22 mouse cellular contexts compared by ENCODE assay signal in genomic region chr1:25621458-25621857, GRCm38 (mm10).
A peak's percentile ranks its signal among the peaks of the same experiment; 100 is the strongest.
DNase-seq lines count a peak whose midpoint lies in the region; ATAC-seq and TF ChIP-seq lines count a peak whose summit lies in the region.
"Had no signal": no experiment of that assay in that cellular context is flagged by ENCODE, and none has a peak within 500 bp of the region (broad histone marks: within the 10 kb centered on the region; RNA-seq: fewer than 3 reads in every experiment).

No protein-coding gene starts in this region.

- H3K4me3 ChIP-seq in forebrain, embryonic 13.5 days = no peak overlapping the region
- no peak overlapping the region for H3K4me3 ChIP-seq in forebrain, embryonic 14.5 days (ENCODE audit: low read depth, low read length)
- no peak overlapping the region for H3K4me3 ChIP-seq in left cerebral cortex, adult 2 months
- no peak overlapping the region for H3K4me3 ChIP-seq in midbrain, embryonic 15.5 days
- H3K4me3 ChIP-seq in midbrain, embryonic 13.5 days (replicated peaks) = no peak overlapping the region
- H3K4me3 ChIP-seq: forebrain, embryonic 10.5 days; forebrain, embryonic 15.5 days; heart, adult 2 months; heart, embryonic 10.5 days; heart, embryonic 13.5 days; hindbrain, embryonic 13.5 days had no signal

- ATAC-seq in forebrain, embryonic 13.5 days = 0 out of 2 replicates have a peak, but pooled peaks have one; percentile 21
- no peak for ATAC-seq in forebrain, embryonic 14.5 days
- ATAC-seq in midbrain, embryonic 15.5 days (replicated peaks) = peak; percentile 50; the same call in 1 of the 2 replicates
- no peak for ATAC-seq in midbrain, embryonic 13.5 days
- ATAC-seq: activated CD4-positive, CD25-positive, alpha-beta regulatory T cell, adult 4 months; forebrain, embryonic 15.5 days; hindbrain, postnatal 0 days; inflammation-experienced regulatory T-cells, adult 6 months had no signal

- no peaks in the 10 kb centered on the region for H3K9me3 ChIP-seq in forebrain, embryonic 13.5 days (replicated peaks)
- H3K9me3 ChIP-seq in forebrain, embryonic 14.5 days (replicated peaks; ENCODE audit: control insufficient read depth, low read length) = no peaks in the 10 kb centered on the region
- no peaks in the 10 kb centered on the region for H3K9me3 ChIP-seq in midbrain, embryonic 15.5 days
- no peaks in the 10 kb centered on the region for H3K9me3 ChIP-seq in midbrain, embryonic 13.5 days
- H3K9me3 ChIP-seq: forebrain, embryonic 10.5 days; forebrain, embryonic 15.5 days; heart, embryonic 10.5 days; heart, embryonic 13.5 days; hindbrain, embryonic 13.5 days had no signal

- DNase-seq in forebrain, embryonic 14.5 days (ENCODE audit: low spot score) = no peak
- DNase-seq in left cerebral cortex, adult 2 months (ENCODE audit: extremely low spot score in 1 of 2, low spot score in 2 of 2) = no peak
- no peak for DNase-seq in left cerebral cortex, postnatal 25 days (ENCODE audit: low spot score in 2 of 2)
- DNase-seq: adrenal gland, adult 8-10 months; adrenal gland, postnatal 25 days; cerebellum, adult 18-20 months; cerebellum, adult 9-10 months; cerebellum, postnatal 14 days; gastrocnemius, postnatal 25 days; heart, adult 2 months; heart, postnatal 14 days had no signal

- TF ChIP-seq CTCF in left cerebral cortex, adult 2 months (IDR thresholded peaks at IDR 0.05) = no peak

- H3K9ac ChIP-seq in forebrain, embryonic 13.5 days = no peak overlapping the region
- no peak overlapping the region for H3K9ac ChIP-seq in forebrain, embryonic 14.5 days (ENCODE audit: low read length)
- H3K9ac ChIP-seq in midbrain, embryonic 15.5 days = no peak overlapping the region
- no peak overlapping the region for H3K9ac ChIP-seq in midbrain, embryonic 13.5 days (replicated peaks)
- H3K9ac ChIP-seq: forebrain, embryonic 15.5 days; heart, embryonic 13.5 days; hindbrain, embryonic 13.5 days had no signal

- no peaks in the 10 kb centered on the region for H3K36me3 ChIP-seq in forebrain, embryonic 13.5 days (ENCODE audit: poor library complexity, severe bottlenecking)
- H3K36me3 ChIP-seq in forebrain, embryonic 14.5 days (ENCODE audit: control insufficient read depth, insufficient read depth, low read length) = no peaks in the 10 kb centered on the region
- no peaks in the 10 kb centered on the region for H3K36me3 ChIP-seq in midbrain, embryonic 15.5 days (replicated peaks)
- H3K36me3 ChIP-seq in midbrain, embryonic 13.5 days = no peaks in the 10 kb centered on the region
- H3K36me3 ChIP-seq: forebrain, embryonic 10.5 days; forebrain, embryonic 15.5 days; heart, embryonic 10.5 days; heart, embryonic 13.5 days; hindbrain, embryonic 13.5 days had no signal

- no peaks in the 10 kb centered on the region for H3K27me3 ChIP-seq in forebrain, embryonic 13.5 days
- H3K27me3 ChIP-seq in forebrain, embryonic 14.5 days (replicated peaks; ENCODE audit: control insufficient read depth, insufficient read depth, low read length) = no peaks in the 10 kb centered on the region
- H3K27me3 ChIP-seq in midbrain, embryonic 15.5 days (replicated peaks) = no peaks in the 10 kb centered on the region
- H3K27me3 ChIP-seq in midbrain, embryonic 13.5 days = no peaks in the 10 kb centered on the region
- H3K27me3 ChIP-seq: forebrain, embryonic 15.5 days; heart, embryonic 13.5 days; hindbrain, embryonic 13.5 days had no signal

- WGBS in forebrain, embryonic 13.5 days = 59% methylated on average over 4 of the region's 4 CpGs
- WGBS in forebrain, embryonic 14.5 days = 61% methylated on average over 4 of the region's 4 CpGs
- WGBS in midbrain, embryonic 15.5 days = 56% methylated on average over 4 of the region's 4 CpGs
- WGBS in midbrain, embryonic 13.5 days = 57% methylated on average over 4 of the region's 4 CpGs

- no peaks in the 10 kb centered on the region for H3K4me1 ChIP-seq in forebrain, embryonic 13.5 days
- H3K4me1 ChIP-seq in forebrain, embryonic 14.5 days (ENCODE audit: control insufficient read depth, insufficient read depth, low read length) = no peaks in the 10 kb centered on the region
- no peaks in the 10 kb centered on the region for H3K4me1 ChIP-seq in midbrain, embryonic 15.5 days
- 0 out of 2 replicates have a peak, but pooled peaks cover 5% of the 10 kb centered on the region for H3K4me1 ChIP-seq in midbrain, embryonic 13.5 days (replicated peaks)
- H3K4me1 ChIP-seq: forebrain, embryonic 10.5 days; forebrain, embryonic 15.5 days; heart, embryonic 10.5 days; heart, embryonic 13.5 days; hindbrain, embryonic 13.5 days had no signal

- H3K4me2 ChIP-seq in forebrain, embryonic 13.5 days = no peak overlapping the region
- H3K4me2 ChIP-seq in forebrain, embryonic 14.5 days (ENCODE audit: low read length) = no peak overlapping the region
- no peak overlapping the region for H3K4me2 ChIP-seq in midbrain, embryonic 15.5 days
- H3K4me2 ChIP-seq in midbrain, embryonic 13.5 days (replicated peaks) = no peak overlapping the region
- H3K4me2 ChIP-seq: forebrain, embryonic 15.5 days; heart, embryonic 13.5 days; hindbrain, embryonic 13.5 days had no signal

- intact Hi-C loops in left cerebral cortex, adult 2 months (cut with DNase I) = no loop called here
- intact Hi-C loops in left cerebral cortex, postnatal 25 days (cut with DNase I) = loop anchor here (5.0 kb wide), 1 partner anchor 206 kb away; the partner anchor contains the start of gene Adgrb3

- no peak overlapping the region for H3K27ac ChIP-seq in forebrain, embryonic 13.5 days
- no peak overlapping the region for H3K27ac ChIP-seq in forebrain, embryonic 14.5 days (ENCODE audit: low read depth, low read length)
- peak overlapping the region; percentile 16; the same call in 1 of the 2 replicates for H3K27ac ChIP-seq in left cerebral cortex, adult 2 months
- H3K27ac ChIP-seq in midbrain, embryonic 15.5 days = 0 out of 2 replicates have a peak overlapping the region, but pooled peaks have one; percentile 0
- H3K27ac ChIP-seq in midbrain, embryonic 13.5 days = no peak overlapping the region
- H3K27ac ChIP-seq: forebrain, embryonic 10.5 days; forebrain, embryonic 15.5 days; heart, adult 2 months; heart, embryonic 10.5 days; heart, embryonic 13.5 days; hindbrain, embryonic 13.5 days; hindbrain, postnatal 0 days had no signal

Comparison
In these comparisons a context has a peak if more than half of its experiments do, and no peak if none do; other contexts are left out.
1. ATAC-seq: peak in forebrain, embryonic 13.5 days (single experiment) and midbrain, embryonic 15.5 days (single experiment); none in forebrain, embryonic 14.5 days (single experiment) and midbrain, embryonic 13.5 days (single experiment).
2. H3K27ac ChIP-seq: peak in left cerebral cortex, adult 2 months (single experiment) and midbrain, embryonic 15.5 days (single experiment); none in forebrain, embryonic 13.5 days (single experiment), forebrain, embryonic 14.5 days (single experiment) and midbrain, embryonic 13.5 days (single experiment).